Mouse (Mus musculus): ENCODE measurements around the gene Btbd35f5. TPM values are rescaled to one million over a fixed set of nuclear protein-coding genes. Genes with fewer than 3 reads are reported as not detected.
"Not testable (repeated sequence)": the region's sequence is repeated elsewhere in the genome, so short reads cannot be mapped to it uniquely, and the experiment has no call there.

Gene Btbd35f5
- total RNA-seq (2021), result not detected
- long read RNA-seq, experiment 1, result 0 reads
- long read RNA-seq, experiment 2, result 0 reads

- DNase-seq, result not testable (repeated sequence)
These were observed at the start of gene Btbd35f5 for GRCm38 (mm10) chrX:32973597-32973996. TSS of gene Btbd35f5 (plus strand) at chrX:32973897.

- not testable (repeated sequence) for DNase-seq
These were observed 32.2 kb upstream of the Btbd35f5 start, which contains the start of gene Gm21789 for GRCm38 (mm10) chrX:32941468-32941867. TSS of gene Gm21789 (plus strand) at chrX:32941768.

Other genes with a start within 250 kb of the Btbd35f5 start
- gene Btbd35f21, start 247.8 kb upstream of the Btbd35f5 start, total RNA-seq (2021), result not detected
- gene Btbd35f30, start 79.3 kb upstream of the Btbd35f5 start, total RNA-seq (2021), result not detected
- not detected for gene Gm21789, start 32.1 kb upstream of the Btbd35f5 start, total RNA-seq (2021)

Measured in heart, adult 18-20 months (tissue).